Mouse (Mus musculus) megakaryocyte, embryonic 14.5 days (primary cell): ENCODE data around the gene Prkcz.

Experiments used
- FLI1 ChIP-seq: IDR thresholded peaks from 2 replicates; pipeline ENCODE4 v1.6.1; 2012; ENCODE audit warnings: low read length, inconsistent platforms, mixed read lengths
- GATA1 ChIP-seq: IDR thresholded peaks from 3 replicates; pipeline ENCODE4 v1.6.1; 2012; ENCODE audit warnings: mixed read lengths, low read length, inconsistent platforms, borderline replicate concordance

GRCm38 (mm10) chr4:155284521-155285379, 76.4 kb downstream of the Prkcz start:
- TF ChIP-seq GATA1: no peak
- TF ChIP-seq FLI1: no peak
